Mouse (Mus musculus) kidney, embryonic 16.5 days (tissue): ENCODE data around the gene Akr1b10. TPM values are rescaled to one million over a fixed set of nuclear protein-coding genes. Genes with fewer than 3 reads are reported as not detected.

Source experiments
- ATAC-seq: fragments of 200-750 bp; cut with Nextera tagmentation; 2 replicates; pipeline ENCODE4 v1.8.0; 2017; ENCODE audit warnings: moderate TSS enrichment; ENCODE audit not compliant: low FRiP score, low TSS enrichment
- H3K27ac ChIP-seq: fragments of 300-500 bp; sonication (generic); 2 replicates; pipeline ENCODE4 v1.5.1; 2014; ENCODE audit warnings: low read length
- H3K27me3 ChIP-seq: fragments of 300-500 bp; sonication (generic); 2 replicates; pipeline ENCODE4 v1.6.1; 2014; ENCODE audit warnings: low read length, control low read depth, mixed read lengths; ENCODE audit not compliant: insufficient read depth
- H3K36me3 ChIP-seq: fragments of 300-500 bp; sonication (generic); 2 replicates; pipeline ENCODE4 v1.6.1; 2014; ENCODE audit warnings: low read length, control low read depth, mixed read lengths; ENCODE audit not compliant: insufficient read depth
- H3K4me1 ChIP-seq: fragments of 300-500 bp; sonication (generic); 2 replicates; pipeline ENCODE4 v1.6.1; 2014; ENCODE audit warnings: low read length, control low read depth, mixed read lengths; ENCODE audit not compliant: insufficient read depth
- H3K4me2 ChIP-seq: fragments of 300-500 bp; sonication (generic); replicated peaks from 2 replicates; pipeline ENCODE4 v1.6.1; 2014; ENCODE audit warnings: low read depth, low read length
- H3K4me3 ChIP-seq: fragments of 300-500 bp; sonication (generic); 2 replicates; pipeline ENCODE4 v1.5.1; 2014; ENCODE audit warnings: mild to moderate bottlenecking, low read length
- H3K9ac ChIP-seq: fragments of 300-500 bp; sonication (generic); replicated peaks from 2 replicates; pipeline ENCODE4 v1.6.1; 2014; ENCODE audit warnings: low read length
- H3K9me3 ChIP-seq: fragments of 300-500 bp; sonication (generic); 2 replicates; pipeline ENCODE4 v1.6.1; 2016; ENCODE audit warnings: low read length, control low read depth
- WGBS: fragments of 180-500 bp; shearing (Covaris S2); extraction: QIAGEN DNeasy Blood & Tissue Kit; methylation state at CpG from one replicate; pipeline ENCODE4 v1.1.7; 2014; 5-methylcytosine and 5-hydroxymethylcytosine counted together
- polyA plus RNA-seq: library from polyadenylated mRNA; unstranded; fragments of >200 nt; fragmentation: Nextera tagmentation; extraction: Ambion mirVana; gene quantifications from 2 replicates; pipeline ENCODE4 v1.2.1, GENCODE M21; 2015

Gene Akr1b10
- polyA plus RNA-seq, 1 experiment from 2014 or later = 35.8 TPM

DNA sequence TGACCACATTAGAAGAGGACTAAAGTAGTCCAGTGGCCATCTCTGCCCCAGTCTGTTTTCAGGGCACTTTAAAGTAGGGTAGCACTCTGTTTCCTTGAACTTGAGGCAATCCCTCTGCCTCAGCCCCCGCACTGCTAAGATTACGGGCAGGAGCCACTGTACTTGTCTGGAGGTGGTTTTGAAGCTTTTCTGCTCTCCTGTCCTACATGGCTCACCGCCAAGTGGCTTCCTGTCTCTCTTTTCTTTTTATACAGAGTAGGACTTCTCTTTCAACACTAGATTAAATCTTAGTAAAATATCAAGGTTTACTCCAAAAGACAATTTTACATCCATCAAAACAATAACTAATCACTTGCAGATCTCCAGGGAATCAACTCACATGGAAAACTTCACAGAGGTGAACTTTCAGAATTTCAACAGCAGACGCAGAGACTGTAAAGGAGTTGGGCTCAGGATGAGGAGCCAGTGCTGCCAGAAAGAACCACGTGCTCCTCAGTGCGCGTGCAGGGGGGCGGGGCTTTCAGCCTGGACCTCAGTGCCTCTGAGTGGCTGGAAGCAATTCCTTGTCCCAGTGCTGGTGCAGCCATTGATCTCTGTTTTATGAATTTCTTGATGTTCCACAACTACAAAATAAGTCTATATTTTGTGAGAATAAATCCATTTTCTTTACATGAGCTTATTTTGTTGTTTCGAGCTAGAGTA lies 57.7 kb downstream of the Akr1b10 start:
- H3K4me1 ChIP-seq = no peaks in the 10 kb centered on the region
- no peak overlapping the region for H3K27ac ChIP-seq
- H3K4me2 ChIP-seq = no peak overlapping the region
- no peak overlapping the region for H3K9ac ChIP-seq
- no peaks in the 10 kb centered on the region for H3K36me3 ChIP-seq
- no peak overlapping the region for H3K4me3 ChIP-seq
- no peaks in the 10 kb centered on the region for H3K27me3 ChIP-seq
- ATAC-seq = no peak
- no peaks in the 10 kb centered on the region for H3K9me3 ChIP-seq
- WGBS = 62% methylated on average over 9 of the region's 9 CpGs

GRCm38 (mm10) chr6:34443791-34444190 lies 59.8 kb downstream of the Akr1b10 start:
- H3K9ac ChIP-seq = no peak overlapping the region
- no peaks in the 10 kb centered on the region for H3K9me3 ChIP-seq
- WGBS = 79% methylated on average over 2 of the region's 2 CpGs
- no peaks in the 10 kb centered on the region for H3K4me1 ChIP-seq
- ATAC-seq = no peak
- H3K4me2 ChIP-seq = no peak overlapping the region
- no peak overlapping the region for H3K4me3 ChIP-seq
- H3K36me3 ChIP-seq = no peaks in the 10 kb centered on the region
- H3K27ac ChIP-seq = no peak overlapping the region
- H3K27me3 ChIP-seq = no peaks in the 10 kb centered on the region

Other genes starting within 250 kb of the Akr1b10 start
- 81.6 and 86.0 TPM in 2 replicates for gene Slc35b4, start 207.1 kb upstream of the Akr1b10 start, polyA plus RNA-seq
- 195 and 200 TPM in 2 replicates for gene Akr1b3, start 66.7 kb upstream of the Akr1b10 start, polyA plus RNA-seq
- gene Akr1b8, start 30.1 kb upstream of the Akr1b10 start, polyA plus RNA-seq = 12.6 and 12.7 TPM in 2 replicates
- 87.6 and 135 TPM in 2 replicates for gene Akr1b7, start 28.1 kb downstream of the Akr1b10 start, polyA plus RNA-seq
- 50.8 and 58.4 TPM in 2 replicates for gene Bpgm, start 92.0 kb downstream of the Akr1b10 start, polyA plus RNA-seq
- gene Cald1, start 214.3 kb downstream of the Akr1b10 start, polyA plus RNA-seq = 238 and 243 TPM in 2 replicates